Mouse (Mus musculus): ENCODE data around the gene Gabrg2. TPM values are rescaled to one million over a fixed set of nuclear protein-coding genes. Genes with fewer than 3 reads are reported as not detected.

Gene Gabrg2
- not detected in 2 replicates for polyA plus RNA-seq (2014; fragmentation: Nextera tagmentation; extraction: Ambion mirVana)

GRCm38 (mm10) chr11:42000190-42001098 is at the start of gene Gabrg2:
Gene Gabrg2 (minus strand): TSS chr11:42000857.
- Histone ChIP-seq H3K4me2 (no peak within 1 kb of the TSS), H3K36me3 (ENCODE audit: control insufficient read depth, insufficient read depth, low read length) (no peaks in the 10 kb centered on the region), H3K4me1 (replicated peaks; ENCODE audit: control insufficient read depth, insufficient read depth, low read length) (no peaks in the 10 kb centered on the region), H3K9me3 (ENCODE audit: control insufficient read depth, low read length) (no peaks in the 10 kb centered on the region), H3K27ac (ENCODE audit: low read depth, low read length) (no peak within 1 kb of the TSS), H3K9ac (ENCODE audit: low read depth, low read length) (no peak within 1 kb of the TSS), H3K4me3 (ENCODE audit: low read depth, low read length) (no peak within 1 kb of the TSS), H3K27me3 (replicated peaks; ENCODE audit: control insufficient read depth, insufficient read depth, low read length) (no peaks in the 10 kb centered on the region)
- no peak for ATAC-seq (replicated peaks; ENCODE audit: low FRiP score)
- 12% methylated on average over 20 of the region's 20 CpGs for WGBS
- no peak for DNase-seq (ENCODE audit: low spot score)

- Histone ChIP-seq H3K36me3 (ENCODE audit: control insufficient read depth, insufficient read depth, low read length) (no peaks in the 10 kb centered on the region), H3K4me3 (ENCODE audit: low read depth, low read length) (no peak overlapping the region), H3K4me2 (no peak overlapping the region), H3K9me3 (ENCODE audit: control insufficient read depth, low read length) (no peaks in the 10 kb centered on the region), H3K27ac (ENCODE audit: low read depth, low read length) (no peak overlapping the region), H3K4me1 (replicated peaks; ENCODE audit: control insufficient read depth, insufficient read depth, low read length) (no peaks in the 10 kb centered on the region), H3K27me3 (replicated peaks; ENCODE audit: control insufficient read depth, insufficient read depth, low read length) (no peaks in the 10 kb centered on the region), H3K9ac (ENCODE audit: low read depth, low read length) (no peak overlapping the region)
- no peak for DNase-seq (ENCODE audit: low spot score)
- no peak for ATAC-seq (replicated peaks; ENCODE audit: low FRiP score)
Measured at GRCm38 (mm10) chr11:42048201-42048600, 47.5 kb upstream of the Gabrg2 start.

- H3K36me3 ChIP-seq (ENCODE audit: control insufficient read depth, insufficient read depth, low read length), result no peaks in the 10 kb centered on the region
- H3K4me2 ChIP-seq, result no peak overlapping the region
- no peak overlapping the region for H3K4me3 ChIP-seq (ENCODE audit: low read depth, low read length)
- H3K9ac ChIP-seq (ENCODE audit: low read depth, low read length), result no peak overlapping the region
- 0 out of 2 replicates have a peak, but pooled peaks have one; percentile 20 for ATAC-seq (replicated peaks; ENCODE audit: low FRiP score)
- no peak overlapping the region for H3K27ac ChIP-seq (ENCODE audit: low read depth, low read length)
- H3K9me3 ChIP-seq (ENCODE audit: control insufficient read depth, low read length), result no peaks in the 10 kb centered on the region
- DNase-seq (ENCODE audit: low spot score), result peak; percentile 63
- H3K27me3 ChIP-seq (replicated peaks; ENCODE audit: control insufficient read depth, insufficient read depth, low read length), result no peaks in the 10 kb centered on the region
- 4% methylated on average over 7 of the region's 7 CpGs for WGBS
- H3K4me1 ChIP-seq (replicated peaks; ENCODE audit: control insufficient read depth, insufficient read depth, low read length), result no peaks in the 10 kb centered on the region
Measured at GRCm38 (mm10) chr11:41999468-41999881, 1.2 kb downstream of the Gabrg2 start.

GRCm38 (mm10) chr11:41980152-41980551 is 20.5 kb downstream of the Gabrg2 start:
- ATAC-seq (replicated peaks; ENCODE audit: low FRiP score) (no peak), DNase-seq (ENCODE audit: low spot score) (no peak)
- no peaks in the 10 kb centered on the region for H3K4me1 ChIP-seq (replicated peaks; ENCODE audit: control insufficient read depth, insufficient read depth, low read length)
- H3K9me3 ChIP-seq (ENCODE audit: control insufficient read depth, low read length), result no peaks in the 10 kb centered on the region
- no peak overlapping the region for H3K4me3 ChIP-seq (ENCODE audit: low read depth, low read length)
- 80% methylated on average over 6 of the region's 6 CpGs for WGBS
- no peak overlapping the region for H3K9ac ChIP-seq (ENCODE audit: low read depth, low read length)
- no peak overlapping the region for H3K27ac ChIP-seq (ENCODE audit: low read depth, low read length)
- no peaks in the 10 kb centered on the region for H3K27me3 ChIP-seq (replicated peaks; ENCODE audit: control insufficient read depth, insufficient read depth, low read length)
- no peak overlapping the region for H3K4me2 ChIP-seq
- H3K36me3 ChIP-seq (ENCODE audit: control insufficient read depth, insufficient read depth, low read length), result no peaks in the 10 kb centered on the region

- Histone ChIP-seq H3K36me3 (ENCODE audit: control insufficient read depth, insufficient read depth, low read length) (no peaks in the 10 kb centered on the region), H3K9ac (ENCODE audit: low read depth, low read length) (no peak overlapping the region), H3K27me3 (replicated peaks; ENCODE audit: control insufficient read depth, insufficient read depth, low read length) (no peaks in the 10 kb centered on the region), H3K4me2 (no peak overlapping the region), H3K4me3 (ENCODE audit: low read depth, low read length) (no peak overlapping the region), H3K4me1 (replicated peaks; ENCODE audit: control insufficient read depth, insufficient read depth, low read length) (no peaks in the 10 kb centered on the region), H3K9me3 (ENCODE audit: control insufficient read depth, low read length) (no peaks in the 10 kb centered on the region), H3K27ac (ENCODE audit: low read depth, low read length) (no peak overlapping the region)
- DNase-seq (ENCODE audit: low spot score) (no peak), ATAC-seq (replicated peaks; ENCODE audit: low FRiP score) (no peak)
Measured at GRCm38 (mm10) chr11:41968595-41968994, 32.1 kb downstream of the Gabrg2 start.

- no peaks in the 10 kb centered on the region for H3K27me3 ChIP-seq (replicated peaks; ENCODE audit: control insufficient read depth, insufficient read depth, low read length)
- no peaks in the 10 kb centered on the region for H3K4me1 ChIP-seq (replicated peaks; ENCODE audit: control insufficient read depth, insufficient read depth, low read length)
- WGBS, result 67% methylated on average over 8 of the region's 8 CpGs
- H3K4me2 ChIP-seq, result no peak overlapping the region
- no peak overlapping the region for H3K9ac ChIP-seq (ENCODE audit: low read depth, low read length)
- no peak overlapping the region for H3K4me3 ChIP-seq (ENCODE audit: low read depth, low read length)
- H3K9me3 ChIP-seq (ENCODE audit: control insufficient read depth, low read length), result no peaks in the 10 kb centered on the region
- ATAC-seq (replicated peaks; ENCODE audit: low FRiP score), result no peak
- H3K36me3 ChIP-seq (ENCODE audit: control insufficient read depth, insufficient read depth, low read length), result no peaks in the 10 kb centered on the region
- no peak overlapping the region for H3K27ac ChIP-seq (ENCODE audit: low read depth, low read length)
- DNase-seq (ENCODE audit: low spot score), result no peak
Measured at GRCm38 (mm10) chr11:41962706-41963105, 38.0 kb downstream of the Gabrg2 start.

- no peak overlapping the region for H3K4me3 ChIP-seq (ENCODE audit: low read depth, low read length)
Measured at GRCm38 (mm10) chr11:41953550-41953949, 47.1 kb downstream of the Gabrg2 start.

GRCm38 (mm10) chr11:41951898-41952297 is 48.8 kb downstream of the Gabrg2 start:
- Histone ChIP-seq H3K4me2 (no peak overlapping the region), H3K27ac (ENCODE audit: low read depth, low read length) (no peak overlapping the region), H3K9ac (ENCODE audit: low read depth, low read length) (no peak overlapping the region), H3K4me1 (replicated peaks; ENCODE audit: control insufficient read depth, insufficient read depth, low read length) (no peaks in the 10 kb centered on the region), H3K36me3 (ENCODE audit: control insufficient read depth, insufficient read depth, low read length) (no peaks in the 10 kb centered on the region), H3K27me3 (replicated peaks; ENCODE audit: control insufficient read depth, insufficient read depth, low read length) (no peaks in the 10 kb centered on the region), H3K9me3 (ENCODE audit: control insufficient read depth, low read length) (no peaks in the 10 kb centered on the region), H3K4me3 (ENCODE audit: low read depth, low read length) (no peak overlapping the region)
- 58% methylated on average over 3 of the region's 3 CpGs for WGBS
- ATAC-seq (replicated peaks; ENCODE audit: low FRiP score), result no peak
- no peak for DNase-seq (ENCODE audit: low spot score)

More at GRCm38 (mm10) chr11:41953550-41953949, 47.1 kb downstream of the Gabrg2 start:
- DNase-seq (ENCODE audit: low spot score) (no peak), ATAC-seq (replicated peaks; ENCODE audit: low FRiP score) (no peak)
- Histone ChIP-seq H3K27ac (ENCODE audit: low read depth, low read length) (no peak overlapping the region), H3K4me2 (no peak overlapping the region), H3K9me3 (ENCODE audit: control insufficient read depth, low read length) (no peaks in the 10 kb centered on the region), H3K36me3 (ENCODE audit: control insufficient read depth, insufficient read depth, low read length) (no peaks in the 10 kb centered on the region), H3K9ac (ENCODE audit: low read depth, low read length) (no peak overlapping the region), H3K27me3 (replicated peaks; ENCODE audit: control insufficient read depth, insufficient read depth, low read length) (no peaks in the 10 kb centered on the region), H3K4me1 (replicated peaks; ENCODE audit: control insufficient read depth, insufficient read depth, low read length) (no peaks in the 10 kb centered on the region)
- WGBS, result 86% methylated on average over 2 of the region's 2 CpGs

- no peaks in the 10 kb centered on the region for H3K27me3 ChIP-seq (replicated peaks; ENCODE audit: control insufficient read depth, insufficient read depth, low read length)
- no peak overlapping the region for H3K4me3 ChIP-seq (ENCODE audit: low read depth, low read length)
- H3K9me3 ChIP-seq (ENCODE audit: control insufficient read depth, low read length), result no peaks in the 10 kb centered on the region
- H3K4me2 ChIP-seq, result no peak overlapping the region
- no peaks in the 10 kb centered on the region for H3K36me3 ChIP-seq (ENCODE audit: control insufficient read depth, insufficient read depth, low read length)
- no peak overlapping the region for H3K9ac ChIP-seq (ENCODE audit: low read depth, low read length)
- H3K27ac ChIP-seq (ENCODE audit: low read depth, low read length), result no peak overlapping the region
- ATAC-seq (replicated peaks; ENCODE audit: low FRiP score), result no peak
- 77% methylated on average over 5 of the region's 5 CpGs for WGBS
- no peak for DNase-seq (ENCODE audit: low spot score)
- H3K4me1 ChIP-seq (replicated peaks; ENCODE audit: control insufficient read depth, insufficient read depth, low read length), result no peaks in the 10 kb centered on the region
Measured at GRCm38 (mm10) chr11:41945471-41945870, 55.2 kb downstream of the Gabrg2 start.
